Mouse (Mus musculus) urinary bladder, adult 2 months (tissue): ENCODE data around the gene Prorsd1. TPM values are rescaled to one million over a fixed set of nuclear protein-coding genes. Genes with fewer than 3 reads are reported as not detected.
"Not testable (repeated sequence)": the region's sequence is repeated elsewhere in the genome, so short reads cannot be mapped to it uniquely, and the experiment has no call there.

Experiments
- DNase-seq: peaks from one replicate; pipeline ENCODE4 v3.0.0; 2022; ENCODE audit warnings: low spot score
- polyA plus RNA-seq: library from polyadenylated mRNA; depleted of rRNA; stranded (reverse); fragments of >200 nt; gene quantifications from 2 replicates; pipeline ENCODE4 v1.2.3, GENCODE M21; 2012; rRNA removed

Gene Prorsd1
- polyA plus RNA-seq = 28.2 and 28.3 TPM in 2 replicates

- peak; percentile 79 for DNase-seq
Measured at GRCm38 (mm10) chr11:29514682-29515412, at the start of gene Prorsd1. Prorsd1 (minus strand) TSS chr11:29515033.

DNA sequence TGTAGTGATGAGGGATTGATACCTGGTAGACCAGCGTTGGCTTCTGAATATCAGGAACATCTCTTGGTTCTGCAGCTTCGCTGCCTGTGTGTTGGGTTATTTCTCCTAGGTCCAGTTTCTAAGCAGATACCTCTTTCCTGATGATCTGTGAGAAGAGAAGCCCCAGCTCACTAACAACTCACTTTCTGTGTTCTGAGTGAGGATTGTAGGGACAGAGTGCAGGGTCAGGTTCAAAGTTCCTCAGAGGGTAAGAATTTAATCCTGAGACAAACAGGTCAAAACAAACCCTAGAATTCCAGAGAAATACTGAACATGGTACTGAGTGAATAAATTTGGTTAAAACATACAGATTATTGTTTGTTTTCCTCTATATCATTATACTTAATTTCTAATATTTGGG is 48.6 kb upstream of the Prorsd1 start:
- DNase-seq = no peak

GRCm38 (mm10) chr11:29560990-29561389 is 46.2 kb upstream of the Prorsd1 start:
- no peak for DNase-seq

DNA sequence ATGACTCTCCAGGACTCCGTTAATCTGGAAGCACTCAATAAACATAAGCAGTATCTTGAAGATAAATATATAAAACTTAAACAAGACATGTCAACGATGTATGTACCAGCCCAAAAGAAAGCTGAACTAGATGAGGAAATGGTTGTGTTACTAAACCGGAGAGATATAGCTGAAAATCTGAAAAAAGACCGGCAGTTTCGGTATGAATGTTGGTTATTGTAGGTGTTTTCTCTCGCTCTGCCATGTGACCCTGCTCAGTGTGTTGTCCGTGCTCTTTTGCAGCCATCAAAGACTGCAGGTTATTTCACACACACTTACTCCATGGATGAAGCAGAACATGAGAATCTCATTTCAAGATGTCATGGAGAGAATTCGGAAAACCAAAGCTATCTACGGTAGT is 45.6 kb upstream of the Prorsd1 start:
- no peak for DNase-seq

GRCm38 (mm10) chr11:29549425-29549778 is 34.6 kb upstream of the Prorsd1 start:
- DNase-seq = no peak

- DNase-seq = no peak
Measured at GRCm38 (mm10) chr11:29548504-29549424, 33.9 kb upstream of the Prorsd1 start.

DNA sequence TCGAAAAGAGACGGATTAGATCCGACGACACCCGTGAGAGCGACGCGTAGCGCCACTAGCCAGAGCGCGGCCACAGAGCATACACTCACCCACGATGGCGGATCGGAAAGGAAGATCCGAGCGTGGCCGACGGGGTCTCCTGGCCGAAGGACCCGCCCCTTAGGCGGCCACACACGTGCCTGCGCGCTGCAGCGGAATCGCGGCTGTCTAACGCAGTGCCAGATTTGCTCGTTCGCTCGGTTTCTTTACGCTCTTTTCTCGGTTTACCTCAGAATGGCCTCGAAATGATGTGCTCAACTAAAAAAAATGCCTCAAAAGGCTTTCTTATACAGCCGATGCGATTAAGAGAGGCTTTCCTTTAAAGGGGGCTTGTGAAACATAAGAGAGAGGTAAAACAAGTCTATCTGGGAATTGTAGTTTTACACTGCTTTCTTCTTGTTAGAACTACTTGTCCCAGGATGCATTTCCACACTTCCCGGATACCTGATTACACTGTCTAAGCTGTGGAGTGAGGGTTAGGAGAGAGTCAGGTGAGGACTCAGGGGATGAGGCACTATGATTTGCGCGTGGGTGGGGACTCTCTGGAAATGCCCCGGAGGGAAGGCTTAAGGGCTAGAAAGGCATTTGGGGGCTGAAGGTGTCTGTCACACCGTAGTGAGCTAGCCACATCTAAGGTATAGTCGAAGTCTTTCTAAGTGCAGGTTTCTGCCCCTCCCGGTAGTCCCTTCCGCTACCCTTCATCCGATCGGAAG is 33.1 kb upstream of the Prorsd1 start, which contains the start of the genes Clhc1 and Rps27a:
Clhc1 (plus strand) TSS at position 199 of the 752 bp plus-strand sequence.
Rps27a (minus strand) TSS at position 358 of the 752 bp plus-strand sequence.
- DNase-seq = peak; percentile 89

DNA sequence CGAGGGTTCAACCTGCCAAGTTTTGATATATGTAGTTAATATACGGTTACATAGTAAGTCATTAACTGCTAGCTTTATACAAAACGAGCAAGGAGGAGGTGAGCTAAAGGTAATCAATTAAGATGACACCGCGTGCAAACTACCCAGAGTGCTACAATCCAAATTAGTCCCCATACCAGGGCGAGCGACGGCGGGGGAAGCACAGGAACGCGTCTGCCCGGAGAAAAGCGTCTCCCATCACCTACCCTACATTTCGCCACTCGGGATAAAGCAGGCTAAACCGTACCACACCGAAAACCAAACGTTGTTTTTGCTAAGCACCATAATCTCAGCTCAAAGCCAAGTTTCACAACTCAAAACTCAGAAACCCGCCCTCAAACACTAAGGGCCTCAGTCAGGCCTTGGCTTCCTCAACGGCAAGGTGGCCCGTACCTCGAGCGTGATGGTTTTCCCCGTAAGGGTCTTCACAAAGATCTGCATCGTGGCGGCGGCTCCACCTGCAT is 32.5 kb upstream of the Prorsd1 start:
- no peak for DNase-seq

GRCm38 (mm10) chr11:29546762-29547161 is 31.9 kb upstream of the Prorsd1 start:
- DNase-seq = no peak

DNA sequence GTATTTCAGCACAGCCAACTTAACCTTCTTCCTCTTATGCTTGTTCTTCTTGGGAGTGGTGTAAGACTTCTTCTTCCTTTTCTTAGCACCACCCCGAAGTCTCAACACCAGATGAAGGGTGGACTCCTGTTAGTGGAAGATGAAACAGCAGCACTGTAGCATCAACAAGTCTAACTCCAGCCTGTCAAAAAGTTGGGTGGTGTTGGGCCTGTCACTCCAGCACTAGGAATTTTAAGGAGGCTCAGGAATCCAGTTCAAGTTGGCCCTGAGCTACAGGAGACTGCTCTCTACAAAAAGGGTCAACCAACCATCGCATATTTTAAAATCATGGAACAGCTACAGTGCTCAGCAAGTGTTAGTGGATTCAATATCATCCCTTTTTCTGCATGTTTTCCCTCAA is 31.5 kb upstream of the Prorsd1 start:
- DNase-seq = not testable (repeated sequence)

GRCm38 (mm10) chr11:29545150-29545752 is 30.4 kb upstream of the Prorsd1 start:
- not testable (repeated sequence) for DNase-seq

- DNase-seq = no peak
Measured at GRCm38 (mm10) chr11:29544225-29544945, 29.6 kb upstream of the Prorsd1 start.

DNA sequence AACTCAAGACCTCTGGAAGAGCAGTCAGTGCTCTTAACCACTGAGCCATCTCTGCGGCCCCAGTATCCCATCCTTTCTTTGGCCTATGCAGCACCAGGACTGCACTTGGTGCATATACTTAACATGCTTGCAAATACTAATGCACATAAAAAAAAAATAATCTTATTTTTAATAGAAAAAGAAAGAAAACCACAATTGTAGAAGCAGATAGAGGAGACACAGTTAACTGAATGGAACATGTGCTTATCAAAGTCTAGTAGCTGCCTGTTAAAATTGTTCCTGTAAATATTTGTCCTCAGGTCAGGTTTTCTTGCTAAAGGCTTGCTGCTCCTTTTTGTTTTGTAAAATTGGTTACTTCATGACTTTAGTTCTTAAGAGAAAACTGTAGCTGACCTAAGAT is 23.4 kb upstream of the Prorsd1 start:
- DNase-seq = no peak

GRCm38 (mm10) chr11:29525988-29526794 is 11.4 kb upstream of the Prorsd1 start, which contains the start of gene Mtif2:
Mtif2 (plus strand) TSS chr11:29526408.
- DNase-seq = peak; percentile 64

GRCm38 (mm10) chr11:29514325-29514681 is 530 bp downstream of the Prorsd1 start:
- no peak for DNase-seq

DNA sequence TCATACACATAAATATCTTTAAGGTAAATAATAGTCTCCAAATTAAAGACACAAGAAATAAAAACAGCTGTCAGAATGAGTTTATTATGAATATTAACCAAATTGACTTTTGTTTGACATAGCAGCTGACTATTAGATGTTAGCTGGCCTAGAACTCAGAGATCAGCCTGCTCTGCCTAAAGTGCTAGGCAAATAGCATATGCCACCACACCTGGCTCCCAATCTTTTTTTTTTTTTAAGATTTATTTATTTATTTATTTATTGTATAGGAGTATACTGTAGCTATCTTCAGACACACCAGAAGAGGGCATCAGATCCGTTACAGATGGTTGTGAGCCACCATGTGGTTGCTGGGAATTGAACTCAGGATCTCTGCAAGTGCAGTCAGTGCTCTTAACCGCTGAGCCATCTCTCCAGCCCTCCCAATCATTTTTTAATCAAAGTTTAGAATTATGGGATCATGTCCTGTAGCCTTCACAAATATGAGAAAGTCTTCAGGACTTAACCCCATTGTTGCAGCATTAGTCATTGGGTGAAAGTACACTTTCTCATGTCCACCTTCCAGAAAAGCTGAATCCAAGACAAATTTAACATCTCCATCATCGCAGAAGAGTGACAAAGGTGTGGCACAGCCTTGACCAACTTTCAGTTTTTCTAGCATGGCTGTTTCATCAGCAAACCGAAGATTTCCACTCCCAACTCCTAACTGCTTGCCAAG is 1.9 kb downstream of the Prorsd1 start:
- no peak for DNase-seq

DNA sequence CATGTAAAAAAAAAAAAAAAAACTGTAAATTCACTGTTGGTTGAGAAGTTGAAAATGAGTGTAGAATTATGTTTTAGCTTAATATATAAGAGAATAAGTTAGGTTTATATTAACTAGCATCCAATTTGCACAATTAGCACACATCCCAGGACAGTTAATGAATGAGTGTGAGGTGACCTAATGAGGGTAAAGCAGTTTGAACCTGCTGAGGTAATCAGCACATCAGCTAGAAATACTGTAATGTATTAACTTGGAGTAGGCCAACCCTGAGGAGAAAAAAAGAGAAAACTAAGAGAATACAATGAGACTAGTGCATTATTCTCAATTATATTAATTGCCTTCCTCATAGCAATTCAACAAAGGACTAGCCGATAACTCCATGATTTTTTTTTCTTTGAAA is 5.4 kb downstream of the Prorsd1 start:
- no peak for DNase-seq

GRCm38 (mm10) chr11:29504899-29505625 is 9.8 kb downstream of the Prorsd1 start:
- DNase-seq = no peak
